Mouse (Mus musculus): Measurements from ENCODE around the gene Nox4.
"Not testable (repeated sequence)": the region's sequence is repeated elsewhere in the genome, so short reads cannot be mapped to it uniquely, and the experiment has no call there.

Nox4 gene

DNA sequence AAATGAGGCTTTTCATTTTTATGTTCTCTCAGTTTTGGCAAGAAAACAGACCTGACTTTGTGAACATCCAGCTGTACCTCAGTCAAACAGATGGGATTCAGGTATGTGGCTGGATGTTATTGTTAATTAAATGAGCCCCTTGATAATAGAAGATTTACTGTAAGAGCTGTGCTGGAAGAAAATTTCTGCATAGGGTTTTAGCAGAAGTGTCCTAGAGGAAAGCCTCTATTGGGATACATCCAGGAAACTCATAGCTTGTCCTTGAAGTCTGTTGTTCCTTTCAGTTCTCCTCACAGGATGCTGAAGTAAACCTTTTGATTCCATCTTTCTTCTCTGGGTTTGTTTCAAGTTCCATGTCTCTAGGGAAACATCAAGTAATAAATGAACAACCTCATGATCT lies 128.4 kb downstream of the Nox4 start:
- no peak for DNase-seq

GRCm38 (mm10) chr7:87374935-87375334 lies 129.0 kb downstream of the Nox4 start:
- DNase-seq, result no peak

GRCm38 (mm10) chr7:87397023-87397422 lies 151.1 kb downstream of the Nox4 start:
- DNase-seq, result no peak

- not testable (repeated sequence) for DNase-seq
Measured at GRCm38 (mm10) chr7:87411373-87411772, 165.5 kb downstream of the Nox4 start.

GRCm38 (mm10) chr7:87413271-87413670 lies 167.4 kb downstream of the Nox4 start:
- DNase-seq, result no peak

All from thymus, adult 18-20 months (tissue).